Mouse (Mus musculus): ENCODE measurements around the gene Rgs16. TPM values are rescaled to one million over a fixed set of nuclear protein-coding genes. Genes with fewer than 3 reads are reported as not detected.

Rgs16 gene
- polyA plus RNA-seq, 1 experiment from 2014 or later: 7.8 TPM

- H3K4me3 ChIP-seq (ENCODE audit: low read depth, low read length): no peak overlapping the region
- no peak overlapping the region for H3K9ac ChIP-seq (ENCODE audit: low read depth, low read length)
- H3K9me3 ChIP-seq (ENCODE audit: control insufficient read depth, low read length): no peaks in the 10 kb centered on the region
- H3K27ac ChIP-seq (ENCODE audit: low read depth, low read length): no peak overlapping the region
- no peaks in the 10 kb centered on the region for H3K36me3 ChIP-seq (ENCODE audit: control insufficient read depth, insufficient read depth, low read length)
- ATAC-seq (ENCODE audit: low FRiP score) (no peak), DNase-seq (ENCODE audit: low spot score) (no peak)
- 79% methylated on average over 1 of the region's 1 CpGs for WGBS
- H3K27me3 ChIP-seq (ENCODE audit: control insufficient read depth, insufficient read depth, low read length): no peaks in the 10 kb centered on the region
- H3K4me1 ChIP-seq (replicated peaks; ENCODE audit: control insufficient read depth, insufficient read depth, low read length): no peaks in the 10 kb centered on the region
- H3K4me2 ChIP-seq (replicated peaks; ENCODE audit: low read depth, low read length): no peak overlapping the region
These were observed 30.6 kb downstream of the Rgs16 start for GRCm38 (mm10) chr1:153770776-153771167.

GRCm38 (mm10) chr1:153775174-153775573, 35.0 kb downstream of the Rgs16 start:
- no peak overlapping the region for H3K4me2 ChIP-seq (replicated peaks; ENCODE audit: low read depth, low read length)
- H3K27ac ChIP-seq (ENCODE audit: low read depth, low read length): no peak overlapping the region
- H3K27me3 ChIP-seq (ENCODE audit: control insufficient read depth, insufficient read depth, low read length): no peaks in the 10 kb centered on the region
- H3K9me3 ChIP-seq (ENCODE audit: control insufficient read depth, low read length): no peaks in the 10 kb centered on the region
- H3K4me3 ChIP-seq (ENCODE audit: low read depth, low read length): no peak overlapping the region
- no peaks in the 10 kb centered on the region for H3K4me1 ChIP-seq (replicated peaks; ENCODE audit: control insufficient read depth, insufficient read depth, low read length)
- no peak overlapping the region for H3K9ac ChIP-seq (ENCODE audit: low read depth, low read length)
- 91% methylated on average over 6 of the region's 6 CpGs for WGBS
- H3K36me3 ChIP-seq (ENCODE audit: control insufficient read depth, insufficient read depth, low read length): no peaks in the 10 kb centered on the region
- DNase-seq (ENCODE audit: low spot score) (no peak), ATAC-seq (ENCODE audit: low FRiP score) (no peak)

DNA sequence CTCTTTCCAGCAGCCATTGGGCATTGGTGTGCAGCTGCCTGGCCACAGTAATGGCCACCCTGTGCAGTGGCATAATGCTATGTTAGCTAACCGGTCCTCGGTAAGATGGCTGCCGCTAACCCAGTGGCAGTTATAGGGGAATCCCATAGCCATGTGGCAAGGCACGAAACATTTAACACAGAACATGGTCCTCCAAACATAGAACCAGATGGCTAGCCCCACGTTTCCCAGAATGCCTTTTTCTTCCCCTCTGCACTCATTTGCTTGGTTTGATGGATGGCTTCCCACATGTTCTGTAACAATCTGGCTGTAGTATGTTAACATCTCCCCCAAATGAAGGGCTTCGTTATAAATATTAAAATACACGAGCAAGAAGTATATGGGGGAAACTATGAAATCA, 36.1 kb downstream of the Rgs16 start:
- H3K4me2 ChIP-seq (replicated peaks; ENCODE audit: low read depth, low read length): no peak overlapping the region
- H3K9me3 ChIP-seq (ENCODE audit: control insufficient read depth, low read length): no peaks in the 10 kb centered on the region
- no peaks in the 10 kb centered on the region for H3K4me1 ChIP-seq (replicated peaks; ENCODE audit: control insufficient read depth, insufficient read depth, low read length)
- no peaks in the 10 kb centered on the region for H3K27me3 ChIP-seq (ENCODE audit: control insufficient read depth, insufficient read depth, low read length)
- H3K4me3 ChIP-seq (ENCODE audit: low read depth, low read length): no peak overlapping the region
- no peaks in the 10 kb centered on the region for H3K36me3 ChIP-seq (ENCODE audit: control insufficient read depth, insufficient read depth, low read length)
- no peak overlapping the region for H3K9ac ChIP-seq (ENCODE audit: low read depth, low read length)
- 94% methylated on average over 7 of the region's 7 CpGs for WGBS
- no peak overlapping the region for H3K27ac ChIP-seq (ENCODE audit: low read depth, low read length)
- no peak for ATAC-seq (ENCODE audit: low FRiP score)
- DNase-seq (ENCODE audit: low spot score): no peak

GRCm38 (mm10) chr1:153778205-153778604, 38.1 kb downstream of the Rgs16 start:
- ATAC-seq (ENCODE audit: low FRiP score) (no peak), DNase-seq (ENCODE audit: low spot score) (no peak)
- Histone ChIP-seq H3K27me3 (ENCODE audit: control insufficient read depth, insufficient read depth, low read length) (no peaks in the 10 kb centered on the region), H3K4me1 (replicated peaks; ENCODE audit: control insufficient read depth, insufficient read depth, low read length) (no peaks in the 10 kb centered on the region), H3K36me3 (ENCODE audit: control insufficient read depth, insufficient read depth, low read length) (no peaks in the 10 kb centered on the region), H3K4me2 (replicated peaks; ENCODE audit: low read depth, low read length) (no peak overlapping the region), H3K27ac (ENCODE audit: low read depth, low read length) (no peak overlapping the region), H3K9ac (ENCODE audit: low read depth, low read length) (no peak overlapping the region), H3K9me3 (ENCODE audit: control insufficient read depth, low read length) (no peaks in the 10 kb centered on the region), H3K4me3 (ENCODE audit: low read depth, low read length) (no peak overlapping the region)
- WGBS: 92% methylated on average over 10 of the region's 10 CpGs

- Histone ChIP-seq H3K9me3 (ENCODE audit: control insufficient read depth, low read length) (no peaks in the 10 kb centered on the region), H3K9ac (ENCODE audit: low read depth, low read length) (no peak overlapping the region), H3K27ac (ENCODE audit: low read depth, low read length) (no peak overlapping the region), H3K4me3 (ENCODE audit: low read depth, low read length) (no peak overlapping the region), H3K27me3 (ENCODE audit: control insufficient read depth, insufficient read depth, low read length) (no peaks in the 10 kb centered on the region), H3K4me1 (replicated peaks; ENCODE audit: control insufficient read depth, insufficient read depth, low read length) (no peaks in the 10 kb centered on the region), H3K4me2 (replicated peaks; ENCODE audit: low read depth, low read length) (no peak overlapping the region), H3K36me3 (ENCODE audit: control insufficient read depth, insufficient read depth, low read length) (no peaks in the 10 kb centered on the region)
- DNase-seq (ENCODE audit: low spot score) (no peak), ATAC-seq (ENCODE audit: low FRiP score) (no peak)
- 42% methylated on average over 1 of the region's 1 CpGs for WGBS
These were observed 43.2 kb downstream of the Rgs16 start for GRCm38 (mm10) chr1:153783339-153783738.

GRCm38 (mm10) chr1:153785608-153786007, 45.5 kb downstream of the Rgs16 start:
- H3K27ac ChIP-seq (ENCODE audit: low read depth, low read length): no peak overlapping the region
- 72% methylated on average over 4 of the region's 4 CpGs for WGBS

GRCm38 (mm10) chr1:153790708-153791107, 50.6 kb downstream of the Rgs16 start:
- Histone ChIP-seq H3K36me3 (ENCODE audit: control insufficient read depth, insufficient read depth, low read length) (no peaks in the 10 kb centered on the region), H3K27me3 (ENCODE audit: control insufficient read depth, insufficient read depth, low read length) (no peaks in the 10 kb centered on the region), H3K9ac (ENCODE audit: low read depth, low read length) (no peak overlapping the region), H3K27ac (ENCODE audit: low read depth, low read length) (no peak overlapping the region), H3K4me2 (replicated peaks; ENCODE audit: low read depth, low read length) (no peak overlapping the region), H3K9me3 (ENCODE audit: control insufficient read depth, low read length) (no peaks in the 10 kb centered on the region), H3K4me1 (replicated peaks; ENCODE audit: control insufficient read depth, insufficient read depth, low read length) (no peaks in the 10 kb centered on the region), H3K4me3 (ENCODE audit: low read depth, low read length) (no peak overlapping the region)
- 68% methylated on average over 2 of the region's 2 CpGs for WGBS
- ATAC-seq (ENCODE audit: low FRiP score) (no peak), DNase-seq (ENCODE audit: low spot score) (no peak)

More at GRCm38 (mm10) chr1:153785608-153786007, 45.5 kb downstream of the Rgs16 start:
- Histone ChIP-seq H3K4me2 (replicated peaks; ENCODE audit: low read depth, low read length) (no peak overlapping the region), H3K4me1 (replicated peaks; ENCODE audit: control insufficient read depth, insufficient read depth, low read length) (no peaks in the 10 kb centered on the region), H3K4me3 (ENCODE audit: low read depth, low read length) (no peak overlapping the region), H3K36me3 (ENCODE audit: control insufficient read depth, insufficient read depth, low read length) (no peaks in the 10 kb centered on the region), H3K27me3 (ENCODE audit: control insufficient read depth, insufficient read depth, low read length) (no peaks in the 10 kb centered on the region), H3K9ac (ENCODE audit: low read depth, low read length) (no peak overlapping the region), H3K9me3 (ENCODE audit: control insufficient read depth, low read length) (no peaks in the 10 kb centered on the region)
- ATAC-seq (ENCODE audit: low FRiP score) (no peak), DNase-seq (ENCODE audit: low spot score) (no peak)

GRCm38 (mm10) chr1:153794241-153794640, 54.1 kb downstream of the Rgs16 start:
- no peaks in the 10 kb centered on the region for H3K36me3 ChIP-seq (ENCODE audit: control insufficient read depth, insufficient read depth, low read length)
- no peaks in the 10 kb centered on the region for H3K9me3 ChIP-seq (ENCODE audit: control insufficient read depth, low read length)
- no peak overlapping the region for H3K4me3 ChIP-seq (ENCODE audit: low read depth, low read length)
- no peaks in the 10 kb centered on the region for H3K27me3 ChIP-seq (ENCODE audit: control insufficient read depth, insufficient read depth, low read length)
- no peak overlapping the region for H3K27ac ChIP-seq (ENCODE audit: low read depth, low read length)
- 87% methylated on average over 3 of the region's 3 CpGs for WGBS
- DNase-seq (ENCODE audit: low spot score): no peak
- H3K4me2 ChIP-seq (replicated peaks; ENCODE audit: low read depth, low read length): no peak overlapping the region
- ATAC-seq (ENCODE audit: low FRiP score): no peak
- H3K9ac ChIP-seq (ENCODE audit: low read depth, low read length): no peak overlapping the region
- H3K4me1 ChIP-seq (replicated peaks; ENCODE audit: control insufficient read depth, insufficient read depth, low read length): no peaks in the 10 kb centered on the region
